Mouse (Mus musculus) heart, postnatal 10 days (tissue): ENCODE data around the gene Cacna1d. TPM values are rescaled to one million over a fixed set of nuclear protein-coding genes. Genes with fewer than 3 reads are reported as not detected.
A peak's percentile ranks its signal among the peaks of the same experiment; 100 is the strongest.

Source experiments
- DNase-seq, 2 experiments: peaks; one replicate each; pipeline ENCODE4 v3.0.0; 2021
- intact Hi-C: fragments of 180-260 bp; cut with DNase I; formaldehyde crosslinking; loops from one replicate; pipeline ENCODE4 v1.15.1; 2025
- total RNA-seq, 2 experiments: library from RNA; stranded (reverse); gene quantifications; 2 replicates each; pipeline ENCODE4 v1.2.3; 2021

Cacna1d gene
- total RNA-seq, 2 experiments from 2014 or later = 5.2 to 5.7 TPM

- DNase-seq = peak; percentile 77 to 79
- intact Hi-C loops = no loop called here
Measured at GRCm38 (mm10) chr14:30009864-30010560, 481.2 kb downstream of the Cacna1d start.

- peak; percentile 58 to 62 for DNase-seq
- intact Hi-C loops = no loop called here
Measured at GRCm38 (mm10) chr14:30008733-30009575, 482.3 kb downstream of the Cacna1d start, which contains the start of the genes Il17rb and Chdh. Gene Il17rb (minus strand): TSS chr14:30008896. Gene Chdh (plus strand): TSS chr14:30009023.

GRCm38 (mm10) chr14:29999475-29999811, 491.8 kb downstream of the Cacna1d start:
- DNase-seq = no peak
- intact Hi-C loops = no loop called here

- intact Hi-C loops = no loop called here
- DNase-seq = no peak
Measured at GRCm38 (mm10) chr14:29998747-29999474, 492.3 kb downstream of the Cacna1d start.

GRCm38 (mm10) chr14:29997345-29997744, 493.9 kb downstream of the Cacna1d start:
- intact Hi-C loops = no loop called here
- DNase-seq = no peak

- no peak for DNase-seq
- intact Hi-C loops = no loop called here
Measured at GRCm38 (mm10) chr14:29996000-29996751, 495.1 kb downstream of the Cacna1d start.

GRCm38 (mm10) chr14:29994976-29995375, 496.3 kb downstream of the Cacna1d start:
- intact Hi-C loops = no loop called here
- DNase-seq = no peak

Other genes with a start within 250 kb of the Cacna1d start
- gene Dcp1a, start 11.9 kb downstream of the Cacna1d start, total RNA-seq = 10 to 100 TPM; 16.5 to 17.5 TPM
- gene Tkt, start 56.9 kb upstream of the Cacna1d start, total RNA-seq = 100 to 1,000 TPM in 1 of 2 experiments, 10 to 100 TPM in 1; 64.1 to 105 TPM
- gene Prkcd, start 134.8 kb upstream of the Cacna1d start, total RNA-seq = 10 to 100 TPM; 18.7 to 20.0 TPM
- 10 to 100 TPM; 10.1 to 10.2 TPM for gene Rft1, start 162.9 kb upstream of the Cacna1d start, total RNA-seq
- 10 to 100 TPM; 14.8 to 16.8 TPM for gene Sfmbt1, start 223.4 kb upstream of the Cacna1d start, total RNA-seq